Mouse (Mus musculus): ENCODE measurements around the gene Panx3. TPM values are rescaled to one million over a fixed set of nuclear protein-coding genes. Genes with fewer than 3 reads are reported as not detected.

The Panx3 gene
- polyA plus RNA-seq, 1 experiment from 2014 or later, result 0.15 TPM

- Histone ChIP-seq H3K4me1 (ENCODE audit: control insufficient read depth, insufficient read depth, low read depth, low read length) (no peaks in the 10 kb centered on the region), H3K9me3 (ENCODE audit: control insufficient read depth, low read length) (no peaks in the 10 kb centered on the region), H3K36me3 (ENCODE audit: control insufficient read depth, insufficient read depth, low read length) (peaks cover 14% of the 10 kb centered on the region), H3K4me3 (ENCODE audit: low read length) (no peak overlapping the region), H3K27ac (ENCODE audit: low read depth, low read length) (no peak overlapping the region), H3K27me3 (replicated peaks; ENCODE audit: control insufficient read depth, insufficient read depth, low read length) (no peaks in the 10 kb centered on the region), H3K9ac (ENCODE audit: low read depth, low read length) (no peak overlapping the region), H3K4me2 (ENCODE audit: low read length) (no peak overlapping the region)
- ATAC-seq, result no peak
- 83% methylated on average over 3 of the region's 3 CpGs for WGBS
Measured at GRCm38 (mm10) chr9:37646246-37646645, 22.8 kb downstream of the Panx3 start.

DNA sequence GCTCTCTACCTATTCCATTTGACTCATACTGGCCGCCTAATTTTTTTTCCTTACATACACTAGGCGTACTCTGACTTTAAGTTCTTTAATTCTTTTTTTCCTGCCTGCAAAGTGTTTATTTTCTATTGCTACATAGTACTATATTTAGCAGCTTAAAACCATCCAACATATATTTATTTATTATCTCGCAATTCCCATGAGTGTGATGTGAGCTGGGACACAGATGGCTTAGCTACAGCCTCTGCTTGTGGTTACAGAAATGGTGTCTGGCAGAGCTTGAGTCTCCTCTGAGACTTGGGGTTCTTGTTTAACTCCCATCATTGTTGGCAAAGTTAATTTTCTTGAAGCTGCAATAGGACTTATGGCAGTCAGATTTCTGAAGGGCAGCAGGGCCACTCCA is 30.3 kb downstream of the Panx3 start:
- 87% methylated on average over 3 of the region's 3 CpGs for WGBS
- Histone ChIP-seq H3K27me3 (replicated peaks; ENCODE audit: control insufficient read depth, insufficient read depth, low read length) (no peaks in the 10 kb centered on the region), H3K4me1 (ENCODE audit: control insufficient read depth, insufficient read depth, low read depth, low read length) (no peaks in the 10 kb centered on the region), H3K27ac (ENCODE audit: low read depth, low read length) (no peak overlapping the region), H3K9ac (ENCODE audit: low read depth, low read length) (no peak overlapping the region), H3K4me2 (ENCODE audit: low read length) (no peak overlapping the region), H3K36me3 (ENCODE audit: control insufficient read depth, insufficient read depth, low read length) (no peaks in the 10 kb centered on the region), H3K4me3 (ENCODE audit: low read length) (no peak overlapping the region), H3K9me3 (ENCODE audit: control insufficient read depth, low read length) (no peaks in the 10 kb centered on the region)
- no peak for ATAC-seq

DNA sequence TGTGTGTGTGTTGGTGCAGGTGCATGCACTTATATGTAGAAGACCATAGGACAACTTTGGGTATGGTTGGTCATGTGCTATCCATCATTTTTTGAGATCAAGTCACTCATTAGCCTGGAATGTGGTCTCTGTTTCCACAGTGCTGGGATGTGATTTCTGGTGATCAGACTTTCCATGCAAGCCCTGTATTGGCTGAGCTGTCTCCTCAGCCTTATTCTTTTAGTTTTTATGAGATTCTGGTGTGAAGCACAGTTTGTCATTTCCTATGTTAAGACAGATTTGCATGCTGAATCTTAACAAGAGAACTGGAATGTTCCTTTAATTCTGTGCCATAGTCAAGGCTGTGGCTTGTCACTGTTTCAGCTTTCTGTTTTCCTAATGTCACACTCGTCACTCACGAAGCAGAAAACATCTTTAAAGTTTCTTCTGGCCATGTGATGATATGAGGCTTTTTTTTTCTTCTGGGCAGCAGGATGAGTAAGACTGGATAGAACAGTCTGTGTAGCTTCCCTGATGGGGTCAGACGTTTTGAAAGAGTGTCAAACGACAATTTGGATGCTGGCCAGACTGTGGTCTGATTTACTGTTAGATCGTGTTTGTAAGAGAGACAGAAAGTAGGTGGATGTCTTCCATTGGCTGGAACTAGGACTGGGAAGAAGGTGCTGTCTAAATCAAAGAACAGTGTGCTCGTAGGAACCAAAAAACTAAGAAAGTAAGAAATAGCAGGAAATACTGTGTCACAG is 32.1 kb downstream of the Panx3 start:
- H3K9ac ChIP-seq (ENCODE audit: low read depth, low read length), result no peak overlapping the region
- no peak overlapping the region for H3K4me3 ChIP-seq (ENCODE audit: low read length)
- no peaks in the 10 kb centered on the region for H3K9me3 ChIP-seq (ENCODE audit: control insufficient read depth, low read length)
- H3K27ac ChIP-seq (ENCODE audit: low read depth, low read length), result no peak overlapping the region
- H3K4me1 ChIP-seq (ENCODE audit: control insufficient read depth, insufficient read depth, low read depth, low read length), result no peaks in the 10 kb centered on the region
- H3K36me3 ChIP-seq (ENCODE audit: control insufficient read depth, insufficient read depth, low read length), result no peaks in the 10 kb centered on the region
- WGBS, result 51% methylated on average over 6 of the region's 6 CpGs
- no peaks in the 10 kb centered on the region for H3K27me3 ChIP-seq (replicated peaks; ENCODE audit: control insufficient read depth, insufficient read depth, low read length)
- no peak for ATAC-seq
- H3K4me2 ChIP-seq (ENCODE audit: low read length), result no peak overlapping the region

GRCm38 (mm10) chr9:37636335-37636734 is 32.7 kb downstream of the Panx3 start:
- no peak overlapping the region for H3K9ac ChIP-seq (ENCODE audit: low read depth, low read length)
- no peaks in the 10 kb centered on the region for H3K4me1 ChIP-seq (ENCODE audit: control insufficient read depth, insufficient read depth, low read depth, low read length)
- no peak overlapping the region for H3K27ac ChIP-seq (ENCODE audit: low read depth, low read length)
- 11% methylated on average over 7 of the region's 7 CpGs for WGBS
- H3K9me3 ChIP-seq (ENCODE audit: control insufficient read depth, low read length), result no peaks in the 10 kb centered on the region
- H3K27me3 ChIP-seq (replicated peaks; ENCODE audit: control insufficient read depth, insufficient read depth, low read length), result no peaks in the 10 kb centered on the region
- no peak overlapping the region for H3K4me3 ChIP-seq (ENCODE audit: low read length)
- ATAC-seq, result no peak
- H3K4me2 ChIP-seq (ENCODE audit: low read length), result no peak overlapping the region
- no peaks in the 10 kb centered on the region for H3K36me3 ChIP-seq (ENCODE audit: control insufficient read depth, insufficient read depth, low read length)

DNA sequence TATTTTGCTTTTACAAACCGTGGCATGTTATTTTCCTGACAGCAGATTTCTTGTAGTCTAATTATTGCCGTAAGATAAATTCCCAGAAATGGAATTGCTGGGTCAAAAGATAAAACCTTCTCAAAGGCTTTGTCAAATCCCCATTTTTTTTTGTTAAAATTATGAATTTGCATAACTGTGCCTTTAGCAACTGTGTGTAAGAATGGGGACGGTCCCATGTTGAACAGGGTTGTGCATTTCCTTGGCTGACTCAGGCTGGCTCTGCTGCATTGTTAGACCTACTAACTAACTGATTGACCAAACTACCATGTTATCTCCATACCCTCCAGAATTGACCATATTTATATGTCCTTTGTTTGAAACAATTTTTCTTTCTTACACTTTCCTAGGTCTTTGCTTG is 34.8 kb downstream of the Panx3 start:
- 92% methylated on average over 3 of the region's 3 CpGs for WGBS
- H3K27ac ChIP-seq (ENCODE audit: low read depth, low read length), result no peak overlapping the region
- no peak overlapping the region for H3K9ac ChIP-seq (ENCODE audit: low read depth, low read length)
- H3K4me2 ChIP-seq (ENCODE audit: low read length), result no peak overlapping the region
- H3K9me3 ChIP-seq (ENCODE audit: control insufficient read depth, low read length), result no peaks in the 10 kb centered on the region
- no peaks in the 10 kb centered on the region for H3K27me3 ChIP-seq (replicated peaks; ENCODE audit: control insufficient read depth, insufficient read depth, low read length)
- no peak overlapping the region for H3K4me3 ChIP-seq (ENCODE audit: low read length)
- H3K4me1 ChIP-seq (ENCODE audit: control insufficient read depth, insufficient read depth, low read depth, low read length), result no peaks in the 10 kb centered on the region
- ATAC-seq, result no peak
- no peaks in the 10 kb centered on the region for H3K36me3 ChIP-seq (ENCODE audit: control insufficient read depth, insufficient read depth, low read length)

- H3K27me3 ChIP-seq (replicated peaks; ENCODE audit: control insufficient read depth, insufficient read depth, low read length), result no peaks in the 10 kb centered on the region
- no peaks in the 10 kb centered on the region for H3K36me3 ChIP-seq (ENCODE audit: control insufficient read depth, insufficient read depth, low read length)
- H3K27ac ChIP-seq (ENCODE audit: low read depth, low read length), result no peak overlapping the region
- ATAC-seq, result no peak
- no peak overlapping the region for H3K9ac ChIP-seq (ENCODE audit: low read depth, low read length)
- no peaks in the 10 kb centered on the region for H3K4me1 ChIP-seq (ENCODE audit: control insufficient read depth, insufficient read depth, low read depth, low read length)
- no peak overlapping the region for H3K4me3 ChIP-seq (ENCODE audit: low read length)
- H3K9me3 ChIP-seq (ENCODE audit: control insufficient read depth, low read length), result no peaks in the 10 kb centered on the region
- no peak overlapping the region for H3K4me2 ChIP-seq (ENCODE audit: low read length)
- WGBS, result 76% methylated on average over 2 of the region's 2 CpGs
Measured at GRCm38 (mm10) chr9:37632305-37632704, 36.7 kb downstream of the Panx3 start.

DNA sequence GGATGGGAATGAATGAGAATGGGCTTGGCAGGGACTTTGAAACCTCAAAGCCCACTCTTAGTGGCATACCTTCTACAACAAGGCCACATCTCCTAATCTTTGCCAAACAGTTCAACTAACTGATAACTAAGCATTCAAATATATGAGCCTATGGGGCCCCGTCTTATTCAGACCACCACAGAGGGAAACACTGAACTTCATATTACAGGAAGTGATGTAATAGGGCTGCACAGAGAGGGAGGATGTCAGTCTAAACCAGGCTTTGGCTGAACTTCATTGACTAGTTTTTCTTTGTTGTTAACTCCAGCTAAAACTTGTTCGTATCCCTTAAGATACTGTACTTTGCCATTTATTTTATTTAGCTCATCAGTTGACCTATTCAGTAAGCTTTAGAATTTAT is 39.1 kb downstream of the Panx3 start:
- 94% methylated on average over 2 of the region's 2 CpGs for WGBS

GRCm38 (mm10) chr9:37628581-37628980 is 40.5 kb downstream of the Panx3 start:
- 30% methylated on average over 4 of the region's 4 CpGs for WGBS

More for the DNA sequence above, 39.1 kb downstream of the Panx3 start:
- H3K4me3 ChIP-seq (ENCODE audit: low read length), result no peak overlapping the region
- no peak overlapping the region for H3K9ac ChIP-seq (ENCODE audit: low read depth, low read length)
- H3K9me3 ChIP-seq (ENCODE audit: control insufficient read depth, low read length), result no peaks in the 10 kb centered on the region
- no peaks in the 10 kb centered on the region for H3K36me3 ChIP-seq (ENCODE audit: control insufficient read depth, insufficient read depth, low read length)
- no peak for ATAC-seq
- H3K4me2 ChIP-seq (ENCODE audit: low read length), result no peak overlapping the region
- H3K27me3 ChIP-seq (replicated peaks; ENCODE audit: control insufficient read depth, insufficient read depth, low read length), result no peaks in the 10 kb centered on the region
- H3K27ac ChIP-seq (ENCODE audit: low read depth, low read length), result no peak overlapping the region
- H3K4me1 ChIP-seq (ENCODE audit: control insufficient read depth, insufficient read depth, low read depth, low read length), result peaks cover 13% of the 10 kb centered on the region

DNA sequence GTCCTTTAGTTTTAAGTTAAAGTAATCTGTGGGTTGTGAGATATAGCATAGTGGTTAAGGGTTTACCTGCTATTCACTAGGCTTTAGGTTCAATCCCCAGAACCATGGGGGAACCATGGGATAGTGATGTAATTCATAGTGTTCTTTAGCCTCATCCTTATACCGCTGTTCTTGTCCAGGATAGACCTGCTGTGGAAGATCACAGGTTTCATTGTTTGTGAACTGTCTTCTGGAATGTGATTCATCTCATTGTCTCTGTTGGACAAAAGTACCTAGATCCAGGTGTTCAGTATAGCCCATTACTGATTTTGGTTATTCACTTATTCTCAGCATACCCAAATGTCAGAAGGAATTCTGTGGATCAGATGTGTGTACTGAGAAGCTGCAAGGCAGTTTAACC is 41.8 kb downstream of the Panx3 start:
- ATAC-seq, result no peak
- H3K4me1 ChIP-seq (ENCODE audit: control insufficient read depth, insufficient read depth, low read depth, low read length), result peaks cover 14% of the 10 kb centered on the region
- 96% methylated on average over 1 of the region's 1 CpGs for WGBS
- H3K4me2 ChIP-seq (ENCODE audit: low read length), result no peak overlapping the region
- no peaks in the 10 kb centered on the region for H3K36me3 ChIP-seq (ENCODE audit: control insufficient read depth, insufficient read depth, low read length)
- no peaks in the 10 kb centered on the region for H3K9me3 ChIP-seq (ENCODE audit: control insufficient read depth, low read length)
- H3K27ac ChIP-seq (ENCODE audit: low read depth, low read length), result no peak overlapping the region
- H3K9ac ChIP-seq (ENCODE audit: low read depth, low read length), result no peak overlapping the region
- no peaks in the 10 kb centered on the region for H3K27me3 ChIP-seq (replicated peaks; ENCODE audit: control insufficient read depth, insufficient read depth, low read length)
- H3K4me3 ChIP-seq (ENCODE audit: low read length), result no peak overlapping the region

More at GRCm38 (mm10) chr9:37628581-37628980, 40.5 kb downstream of the Panx3 start:
- H3K27ac ChIP-seq (ENCODE audit: low read depth, low read length), result no peak overlapping the region
- H3K9me3 ChIP-seq (ENCODE audit: control insufficient read depth, low read length), result no peaks in the 10 kb centered on the region
- no peak for ATAC-seq
- H3K4me1 ChIP-seq (ENCODE audit: control insufficient read depth, insufficient read depth, low read depth, low read length), result peaks cover 14% of the 10 kb centered on the region
- no peaks in the 10 kb centered on the region for H3K27me3 ChIP-seq (replicated peaks; ENCODE audit: control insufficient read depth, insufficient read depth, low read length)
- H3K9ac ChIP-seq (ENCODE audit: low read depth, low read length), result no peak overlapping the region
- no peak overlapping the region for H3K4me2 ChIP-seq (ENCODE audit: low read length)
- no peaks in the 10 kb centered on the region for H3K36me3 ChIP-seq (ENCODE audit: control insufficient read depth, insufficient read depth, low read length)
- no peak overlapping the region for H3K4me3 ChIP-seq (ENCODE audit: low read length)
